Mouse (Mus musculus) embryo, embryonic 9.5 days (tissue): ENCODE results near the gene Hivep2.
A peak's percentile ranks its signal among the peaks of the same experiment; 100 is the strongest.

Experiments used
- DNase-seq: peaks from one replicate; pipeline ENCODE4 v3.0.0-alpha.2; 2017; ENCODE audit errors: extremely low spot score

The Hivep2 gene

DNA sequence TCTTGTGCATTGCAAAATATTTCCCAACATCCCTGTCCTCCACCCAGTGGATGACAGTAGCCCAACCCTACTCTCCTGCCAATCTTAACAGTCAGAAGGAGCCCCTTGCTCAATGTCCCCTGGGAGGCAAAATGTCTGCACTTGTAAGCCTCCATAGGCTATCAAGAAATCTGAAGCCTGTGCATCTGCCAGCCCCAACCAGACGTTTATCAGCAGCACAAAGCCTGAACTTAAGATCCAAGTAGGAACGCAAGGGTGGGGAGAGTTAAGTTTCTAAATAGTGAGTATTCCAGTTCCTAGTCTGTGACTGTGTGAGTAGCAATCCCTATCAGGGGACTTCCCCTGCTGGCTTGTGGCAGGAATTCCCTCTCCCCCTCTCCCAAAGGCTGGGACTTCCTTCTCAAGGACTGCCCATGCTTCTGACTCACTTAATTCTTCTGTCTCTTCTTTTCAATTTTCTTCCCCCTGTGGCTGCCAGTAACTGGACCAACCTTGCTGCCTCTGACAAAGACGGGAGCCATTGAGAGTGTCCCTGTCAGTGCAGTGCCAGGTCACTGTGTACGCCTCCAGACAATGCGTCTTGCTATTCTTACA lies 82.5 kb downstream of the Hivep2 start:
- DNase-seq, result no peak

DNA sequence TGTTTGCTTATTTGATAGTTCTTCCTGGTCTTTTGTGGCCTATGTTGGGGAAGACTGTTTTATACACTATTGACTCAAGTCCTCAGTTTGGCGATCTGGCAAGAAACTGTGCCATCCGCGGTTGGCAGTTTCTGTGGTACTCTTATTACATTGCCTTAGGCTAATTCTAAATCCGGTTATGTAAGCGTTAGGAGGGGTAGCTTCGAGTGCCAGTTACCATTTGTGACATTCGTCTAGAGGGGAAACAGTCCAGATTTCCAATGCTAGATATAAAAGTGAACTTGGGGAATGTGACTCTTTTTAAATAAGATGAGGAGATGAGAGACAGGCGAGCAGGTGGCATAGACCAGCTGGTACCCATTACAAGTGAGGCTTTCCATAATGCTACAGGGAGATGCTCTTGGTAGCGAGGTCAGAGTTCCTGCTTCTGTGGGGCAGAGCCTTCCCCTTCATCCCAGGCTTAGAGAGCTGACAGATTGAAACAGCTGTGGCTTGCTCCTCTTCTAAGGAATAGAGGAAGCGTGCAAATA lies 83.1 kb downstream of the Hivep2 start:
- DNase-seq, result no peak

DNA sequence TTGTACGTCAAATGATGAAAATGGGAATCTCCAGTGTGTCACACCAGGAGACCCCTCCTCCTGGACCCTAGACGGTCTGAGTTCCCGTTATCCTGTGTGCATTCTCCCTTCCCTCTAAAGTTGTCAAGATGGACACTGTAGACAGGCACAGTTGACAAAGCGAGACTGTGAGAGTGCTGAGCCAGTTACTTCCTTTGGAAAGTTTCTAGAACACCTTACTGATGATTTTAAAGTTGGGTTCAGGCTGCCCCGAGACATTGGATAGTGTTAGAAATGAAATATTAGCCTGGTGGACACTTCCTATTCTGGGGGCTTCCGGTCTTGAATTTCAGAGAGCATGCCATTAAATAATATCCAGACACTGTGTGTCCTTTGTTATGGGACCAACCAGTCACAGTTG lies 83.8 kb downstream of the Hivep2 start:
- DNase-seq, result no peak

GRCm38 (mm10) chr10:14050586-14050985 lies 84.7 kb downstream of the Hivep2 start:
- no peak for DNase-seq

GRCm38 (mm10) chr10:14052109-14052689 lies 86.3 kb downstream of the Hivep2 start:
- DNase-seq, result no peak

GRCm38 (mm10) chr10:14054860-14055259 lies 89.0 kb downstream of the Hivep2 start:
- no peak for DNase-seq

GRCm38 (mm10) chr10:14055533-14055981 lies 89.7 kb downstream of the Hivep2 start:
- DNase-seq, result no peak

GRCm38 (mm10) chr10:14056057-14056456 lies 90.2 kb downstream of the Hivep2 start:
- DNase-seq, result no peak

DNA sequence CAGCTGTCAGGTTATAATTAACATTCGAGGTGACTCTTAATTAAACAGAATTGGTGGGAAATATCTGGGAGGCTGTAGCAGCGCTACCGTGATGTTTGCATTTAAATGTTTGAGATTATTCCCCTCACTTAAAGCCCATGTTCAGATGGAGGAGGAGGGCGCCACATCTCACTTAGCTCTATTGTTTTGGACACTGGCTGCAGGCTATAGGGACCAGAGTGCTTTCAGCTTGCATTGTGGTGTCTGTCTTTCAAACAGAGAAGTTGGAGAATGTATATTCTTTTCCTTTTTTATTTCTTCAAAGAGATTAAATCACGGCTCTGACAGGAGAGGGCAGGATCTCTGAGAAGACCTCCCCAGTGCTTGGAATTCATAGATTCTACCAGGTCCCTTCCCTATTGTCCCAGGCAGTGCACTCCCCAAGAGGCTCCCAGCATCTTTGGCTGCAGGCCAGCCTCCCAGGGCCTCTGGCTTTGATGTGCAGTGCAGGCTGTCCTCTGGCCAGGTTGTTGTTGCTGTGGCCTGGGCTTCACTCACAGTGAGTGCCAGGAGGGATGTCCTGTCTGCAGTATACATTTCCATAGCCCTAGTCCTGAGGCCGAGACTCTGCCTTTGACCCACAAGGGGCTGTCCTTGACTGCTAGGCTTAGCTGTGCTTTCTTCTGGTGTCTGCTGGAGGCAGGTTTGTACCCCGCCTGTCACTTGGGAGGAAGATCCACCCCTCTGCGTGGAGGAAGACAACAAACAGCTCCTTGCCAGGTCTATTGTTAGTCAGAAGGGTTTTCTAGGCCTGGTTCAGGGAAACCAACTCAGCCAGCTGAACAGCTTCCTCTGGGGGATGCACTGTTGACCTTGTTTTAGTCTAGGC lies 90.9 kb downstream of the Hivep2 start:
- peak; percentile 25 for DNase-seq

GRCm38 (mm10) chr10:14057841-14058605 lies 92.1 kb downstream of the Hivep2 start:
- DNase-seq, result no peak

DNA sequence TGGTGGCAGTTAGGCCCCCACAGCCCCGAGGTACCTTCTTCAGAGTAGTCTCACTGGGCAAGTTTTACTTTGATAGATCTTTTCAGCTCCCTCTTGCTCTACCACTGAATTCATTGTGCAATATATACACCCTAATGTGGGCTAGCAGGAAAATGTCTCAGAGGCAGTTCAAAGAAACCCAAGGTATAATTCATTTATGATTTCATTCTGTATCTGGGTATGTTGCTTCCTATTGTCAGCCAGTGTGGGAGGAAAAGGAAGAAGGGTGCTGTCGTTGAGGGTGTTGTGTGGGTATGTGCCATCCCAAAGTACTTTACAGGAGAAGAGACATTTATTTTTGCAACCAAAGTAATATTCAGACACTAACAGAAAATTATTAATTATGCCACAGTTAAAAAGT lies 92.9 kb downstream of the Hivep2 start:
- DNase-seq, result no peak

- no peak for DNase-seq
Measured at GRCm38 (mm10) chr10:14059581-14059980, 93.7 kb downstream of the Hivep2 start.

GRCm38 (mm10) chr10:14060302-14060701 lies 94.4 kb downstream of the Hivep2 start:
- DNase-seq, result no peak

- DNase-seq, result no peak
Measured at GRCm38 (mm10) chr10:14063226-14063625, 97.4 kb downstream of the Hivep2 start.

GRCm38 (mm10) chr10:14064759-14065395 lies 99.0 kb downstream of the Hivep2 start:
- no peak for DNase-seq

DNA sequence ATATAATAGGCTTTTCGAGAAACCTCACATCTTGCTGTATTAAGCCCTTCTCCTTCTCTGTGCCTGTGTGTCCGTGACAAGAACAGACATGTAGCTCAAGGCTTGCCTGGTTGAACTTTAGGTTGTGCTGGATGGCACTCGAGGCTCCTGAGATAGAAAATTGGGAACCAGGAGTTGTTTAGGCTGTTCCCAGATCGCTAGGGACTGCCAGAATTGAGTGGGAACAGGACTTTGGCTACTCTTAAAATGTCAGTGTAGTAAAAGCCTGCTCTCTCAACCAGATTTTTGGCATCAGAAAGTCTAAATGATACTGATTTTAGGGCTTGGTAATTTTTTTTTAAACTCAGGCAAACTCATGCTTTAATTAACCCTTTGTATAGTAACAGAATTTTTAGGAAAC lies 101.9 kb downstream of the Hivep2 start:
- DNase-seq, result no peak

DNA sequence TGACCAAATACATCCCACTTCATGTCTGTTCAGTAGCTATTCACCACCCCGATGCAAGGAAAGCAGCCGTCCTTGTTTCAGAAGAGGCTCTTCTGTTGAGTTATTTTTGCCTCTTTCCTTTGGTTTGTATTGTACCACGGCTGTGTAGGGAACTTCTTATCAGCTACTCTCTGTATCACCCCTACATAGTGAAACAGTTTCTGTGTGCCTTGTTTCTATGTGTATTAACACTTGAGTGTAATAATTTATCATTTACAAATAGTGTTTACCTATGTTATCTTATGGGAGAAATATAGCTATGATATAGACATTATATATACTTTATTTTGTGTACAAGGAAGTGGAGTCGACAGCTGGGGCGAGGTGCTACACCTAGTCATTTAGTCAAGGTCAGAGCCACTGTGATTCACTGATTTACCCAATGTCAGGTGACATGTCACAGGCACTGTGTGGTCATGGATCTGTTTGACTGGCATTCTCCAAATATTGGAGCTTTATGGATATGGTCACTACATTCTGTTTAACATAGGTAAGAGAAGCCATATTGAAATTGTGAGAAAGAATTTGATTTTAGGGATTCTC lies 104.7 kb downstream of the Hivep2 start:
- no peak for DNase-seq

DNA sequence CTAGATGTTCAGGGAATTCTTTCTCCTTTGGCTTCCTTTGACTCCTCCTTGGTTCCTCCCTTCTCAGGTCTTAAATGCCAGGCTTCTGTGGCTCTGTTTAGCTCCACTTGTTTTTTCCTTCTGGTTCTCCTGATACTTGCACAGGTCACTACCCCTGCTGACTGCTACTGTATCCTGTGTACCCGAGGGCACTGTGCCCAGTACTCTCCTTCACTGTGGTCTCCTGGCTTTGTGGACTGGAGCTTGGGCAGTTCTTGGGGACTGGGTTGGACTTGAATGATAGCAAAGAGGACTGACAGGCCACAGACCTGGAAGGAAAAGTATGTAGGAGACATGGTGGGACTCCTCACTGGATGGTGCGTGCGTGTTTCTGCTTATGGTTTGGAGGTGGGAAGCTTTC lies 106.6 kb downstream of the Hivep2 start:
- no peak for DNase-seq

GRCm38 (mm10) chr10:14075767-14076166 lies 109.9 kb downstream of the Hivep2 start:
- DNase-seq, result no peak

DNA sequence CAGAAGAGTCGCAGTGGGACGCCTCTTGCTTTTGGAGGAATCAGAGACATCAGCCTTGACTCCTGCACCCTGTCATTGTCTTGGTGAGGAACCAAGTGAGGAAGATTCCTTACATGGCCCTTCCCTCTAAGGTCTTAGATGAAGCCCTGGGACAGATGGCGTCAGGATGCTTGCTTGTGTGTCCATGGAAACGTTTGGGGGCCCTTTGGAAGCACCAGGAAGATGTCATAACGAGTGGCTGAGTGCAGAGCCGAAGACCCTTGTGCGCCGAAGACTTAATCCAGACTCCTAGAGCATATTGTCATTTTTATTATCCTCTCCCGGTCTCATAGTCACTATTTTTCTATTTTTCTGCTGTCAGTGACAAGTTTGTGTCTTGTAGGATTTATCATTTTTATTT lies 111.0 kb downstream of the Hivep2 start:
- no peak for DNase-seq

DNA sequence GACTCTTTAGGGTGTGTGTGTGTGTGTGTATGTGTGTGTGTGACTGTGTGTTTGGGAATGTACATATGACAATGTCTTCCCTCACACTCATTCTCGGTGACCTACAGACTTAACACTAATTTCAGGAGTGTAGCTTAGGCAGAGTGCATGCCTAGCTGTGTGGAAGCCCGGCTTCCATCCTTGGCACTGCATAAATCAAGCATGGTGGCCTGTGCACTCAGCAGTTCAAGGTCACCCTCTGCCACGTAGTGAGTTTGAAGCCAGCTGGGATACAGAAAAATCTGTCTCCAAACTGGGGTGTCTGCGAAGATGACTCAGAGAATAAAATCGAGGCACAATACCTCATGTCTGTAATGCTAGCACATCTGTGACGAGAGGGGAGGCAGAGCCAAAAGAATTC lies 115.0 kb downstream of the Hivep2 start:
- no peak for DNase-seq
